Comparison of ENCODE assay signal across 7 mouse cellular contexts in the genomic region with DNA sequence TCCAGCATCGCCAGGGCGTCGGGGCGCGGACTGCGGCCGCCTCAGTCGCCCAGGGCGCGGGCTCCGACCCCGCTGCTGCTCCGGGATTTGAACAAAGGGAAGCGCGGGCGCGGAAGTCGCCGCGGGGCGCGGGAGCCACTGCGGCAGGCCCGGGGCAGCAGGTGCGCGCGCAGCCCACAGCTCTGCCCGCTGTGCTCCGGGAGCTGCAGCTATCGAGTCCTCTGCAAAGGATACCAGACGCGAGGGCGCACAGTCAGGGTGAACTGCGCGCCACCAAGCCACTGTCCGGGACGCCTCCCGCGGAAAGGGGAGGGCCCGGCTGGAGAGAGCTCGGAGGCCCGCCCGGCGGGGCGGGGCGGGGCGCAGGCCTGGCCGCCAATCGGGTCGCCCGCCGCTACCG.
DNase-seq lines count a peak whose midpoint lies in the region; ATAC-seq and TF ChIP-seq lines count a peak whose summit lies in the region.
"Not testable (repeated sequence)": the region's sequence is repeated elsewhere in the genome, so short reads cannot be mapped to it uniquely, and the experiment has no call there.

No protein-coding gene starts in this region.

- peak overlapping the region; percentile 48 for H3K9ac ChIP-seq in forebrain, embryonic 15.5 days (replicated peaks)
- peak overlapping the region; percentile 59 for H3K9ac ChIP-seq in hindbrain, embryonic 12.5 days
- not testable (repeated sequence) for H3K9ac ChIP-seq in liver, embryonic 14.5 days (replicated peaks); stomach, embryonic 15.5 days
- peak overlapping the region; percentile 64 for H3K9ac ChIP-seq in neural tube, embryonic 11.5 days (ENCODE audit: low read length)

- DNase-seq in brain, adult 2 months (ENCODE audit: low read depth, low spot score): peak; percentile 3
- DNase-seq in layer of hippocampus, adult 2 months (ENCODE audit: low spot score in 2 of 2): peak in 1 of 2 experiments; percentile 7
- not testable (repeated sequence) for DNase-seq in liver, embryonic 14.5 days (ENCODE audit: low read depth in 3 of 3, low spot score in 3 of 3)
- peak; percentile 69 for DNase-seq in neural tube, embryonic 11.5 days (ENCODE audit: low spot score)

- H3K4me1 ChIP-seq in forebrain, embryonic 15.5 days; hindbrain, embryonic 12.5 days; liver, embryonic 14.5 days (replicated peaks; ENCODE audit: control insufficient read depth in 2 of 2, insufficient read depth in 2 of 2, low read length in 1 of 2); neural tube, embryonic 11.5 days (ENCODE audit: control insufficient read depth, insufficient read depth, low read length); stomach, embryonic 15.5 days: not testable (repeated sequence)

- not testable (repeated sequence) for H3K9me3 ChIP-seq in forebrain, embryonic 15.5 days; hindbrain, embryonic 12.5 days (replicated peaks); liver, embryonic 14.5 days (ENCODE audit: control insufficient read depth, low read length); neural tube, embryonic 11.5 days (ENCODE audit: control insufficient read depth, low read length); stomach, embryonic 15.5 days

- ATAC-seq in forebrain, embryonic 15.5 days (replicated peaks): peak; percentile 51; the same call in 1 of the 2 replicates
- ATAC-seq in hindbrain, embryonic 12.5 days (ENCODE audit: low FRiP score); liver, embryonic 14.5 days (ENCODE audit: insufficient read depth): not testable (repeated sequence)
- ATAC-seq in neural tube, embryonic 11.5 days (ENCODE audit: insufficient read depth, low FRiP score, low TSS enrichment): peak; percentile 63; the same call in 1 of the 2 replicates
- peak; percentile 66 for ATAC-seq in stomach, embryonic 15.5 days (ENCODE audit: insufficient read depth, low FRiP score, low read depth)

- WGBS in forebrain, embryonic 15.5 days: under 1% methylated on average over 51 of the region's 53 CpGs
- 1% methylated on average over 40 of the region's 53 CpGs for WGBS in hindbrain, embryonic 12.5 days
- WGBS in liver, embryonic 14.5 days (ENCODE audit: insufficient replicate concordance): 1% methylated on average over 50 of the region's 53 CpGs
- WGBS in neural tube, embryonic 11.5 days: 1% methylated on average over 36 of the region's 53 CpGs
- 0% methylated on average over 26 of the region's 53 CpGs for WGBS in stomach, embryonic 15.5 days

- 0 out of 2 replicates have a peak overlapping the region, but pooled peaks have one; percentile 15 for H3K27ac ChIP-seq in forebrain, embryonic 15.5 days (replicated peaks)
- H3K27ac ChIP-seq in hindbrain, embryonic 12.5 days: peak overlapping the region; percentile 62; the same call in 1 of the 2 replicates
- H3K27ac ChIP-seq in layer of hippocampus, adult 2 months; liver, embryonic 14.5 days; neural tube, embryonic 11.5 days (ENCODE audit: low read depth, low read length); stomach, embryonic 15.5 days: not testable (repeated sequence)

- not testable (repeated sequence) for H3K27me3 ChIP-seq in forebrain, embryonic 15.5 days; hindbrain, embryonic 12.5 days; liver, embryonic 14.5 days (ENCODE audit: control insufficient read depth, insufficient read depth, low read length); neural tube, embryonic 11.5 days (ENCODE audit: control insufficient read depth, insufficient read depth, low read length); stomach, embryonic 15.5 days (replicated peaks)

- not testable (repeated sequence) for TF ChIP-seq EP300 in liver, embryonic 14.5 days (IDR thresholded peaks at IDR 0.05; ENCODE audit: low read depth)

- peak overlapping the region; percentile 44 for H3K4me2 ChIP-seq in forebrain, embryonic 15.5 days (replicated peaks)
- peak overlapping the region; percentile 60 for H3K4me2 ChIP-seq in hindbrain, embryonic 12.5 days (replicated peaks)
- H3K4me2 ChIP-seq in liver, embryonic 14.5 days (ENCODE audit: low read depth): peak overlapping the region; percentile 57
- peak overlapping the region; percentile 48 for H3K4me2 ChIP-seq in neural tube, embryonic 11.5 days (ENCODE audit: low read depth)
- H3K4me2 ChIP-seq in stomach, embryonic 15.5 days: peak overlapping the region; percentile 66

- not testable (repeated sequence) for TF ChIP-seq CTCF in layer of hippocampus, adult 2 months (conservative IDR thresholded peaks at IDR 0.05); liver, embryonic 14.5 days (IDR thresholded peaks at IDR 0.05; ENCODE audit: low read depth)

- H3K4me3 ChIP-seq in forebrain, embryonic 15.5 days: peak overlapping the region; percentile 51
- H3K4me3 ChIP-seq in hindbrain, embryonic 12.5 days: peak overlapping the region; percentile 65
- peak overlapping the region; percentile 39 for H3K4me3 ChIP-seq in layer of hippocampus, adult 2 months
- H3K4me3 ChIP-seq in liver, embryonic 14.5 days (ENCODE audit: insufficient read depth in 1 of 2, low read depth in 2 of 2, low read length in 2 of 2): peak overlapping the region in 1 of 2 experiments; percentile 45; a peak in 3 of 4 replicates
- peak overlapping the region; percentile 51 for H3K4me3 ChIP-seq in neural tube, embryonic 11.5 days (ENCODE audit: low read depth, low read length)
- peak overlapping the region; percentile 55 for H3K4me3 ChIP-seq in stomach, embryonic 15.5 days (replicated peaks)

- not testable (repeated sequence) for H3K36me3 ChIP-seq in forebrain, embryonic 15.5 days; hindbrain, embryonic 12.5 days; liver, embryonic 14.5 days (replicated peaks; ENCODE audit: control insufficient read depth, insufficient read depth, low read depth); neural tube, embryonic 11.5 days (ENCODE audit: control insufficient read depth, insufficient read depth, low read length); stomach, embryonic 15.5 days
